Mouse (Mus musculus) embryonic fibroblast, embryonic 13.5 days (primary cell): ENCODE data around the gene Chn2. TPM values are rescaled to one million over a fixed set of nuclear protein-coding genes. Genes with fewer than 3 reads are reported as not detected.

ENCODE experiments used
- H3K27ac ChIP-seq: 2 replicates; pipeline ENCODE4 v1.5.1; 2012; ENCODE audit warnings: low read length, control low read depth, inconsistent platforms; ENCODE audit not compliant: insufficient read depth
- H3K4me1 ChIP-seq: 2 replicates; pipeline ENCODE4 v1.6.1; 2011; ENCODE audit warnings: low read length; ENCODE audit not compliant: control insufficient read depth, insufficient read depth
- H3K4me3 ChIP-seq: 2 replicates; pipeline ENCODE4 v1.5.1; 2011; ENCODE audit warnings: mild to moderate bottlenecking, control low read depth, low read length; ENCODE audit not compliant: insufficient read depth
- CTCF ChIP-seq: IDR thresholded peaks from 2 replicates; pipeline ENCODE4 v1.5.1; 2011; ENCODE audit warnings: mild to moderate bottlenecking, control low read depth, low read length, moderate library complexity, borderline replicate concordance; ENCODE audit not compliant: insufficient read depth
- POLR2A ChIP-seq: IDR thresholded peaks from 2 replicates; pipeline ENCODE4 v1.6.1; 2011; ENCODE audit warnings: low read depth, mild to moderate bottlenecking, control low read depth, low read length, moderate library complexity
- polyA plus RNA-seq: library from polyadenylated mRNA; stranded (reverse); fragments of >200 nt; gene quantifications from 2 replicates; pipeline ENCODE4 v1.2.4, GENCODE M21; 2011; ENCODE audit warnings: low read depth; ENCODE audit not compliant: missing spikeins, insufficient read length

Chn2 gene
- polyA plus RNA-seq, 1 experiment, result 3.2 TPM

GRCm38 (mm10) chr6:54126225-54126992 lies 87.1 kb downstream of the Chn2 start:
- H3K4me3 ChIP-seq, result no peak overlapping the region
- no peaks in the 10 kb centered on the region for H3K4me1 ChIP-seq
- H3K27ac ChIP-seq, result no peak overlapping the region
- TF ChIP-seq POLR2A, result no peak
- TF ChIP-seq CTCF, result no peak

DNA sequence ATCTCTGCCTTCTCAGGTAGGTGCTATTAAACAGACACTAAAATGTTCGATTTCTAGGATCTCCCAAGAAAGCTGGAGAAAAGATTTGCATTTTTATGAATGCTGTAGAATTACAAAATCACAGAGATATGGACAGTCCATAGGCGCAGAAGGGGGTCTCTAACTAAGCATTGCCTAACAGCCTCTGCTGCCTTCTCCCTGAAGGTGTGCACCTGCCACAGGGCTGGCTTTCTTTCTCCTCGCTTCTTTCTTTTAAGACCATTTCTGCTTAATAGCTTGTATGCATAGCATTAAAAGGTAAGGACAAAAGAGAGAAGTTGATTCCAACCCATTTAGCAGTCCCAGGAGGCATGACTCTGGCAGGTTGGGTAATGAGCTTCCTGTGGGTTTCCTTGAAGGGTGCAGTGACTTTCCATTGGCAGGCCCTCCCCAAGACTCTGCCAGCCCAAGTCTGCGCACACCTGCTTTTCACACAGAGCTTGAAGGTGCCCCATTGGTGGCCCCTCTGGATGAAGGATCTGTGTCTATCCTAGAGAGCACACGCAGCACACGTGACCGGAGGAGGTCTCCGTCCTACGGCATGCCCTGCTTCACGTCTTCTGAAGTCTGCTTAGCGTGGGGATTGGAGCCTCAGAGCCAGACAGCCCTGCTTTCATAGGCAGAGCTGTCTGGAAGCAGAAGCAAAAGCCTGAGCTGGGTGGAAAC lies 87.8 kb downstream of the Chn2 start:
- no peaks in the 10 kb centered on the region for H3K4me1 ChIP-seq
- H3K27ac ChIP-seq, result no peak overlapping the region
- no peak overlapping the region for H3K4me3 ChIP-seq
- no peak for TF ChIP-seq CTCF
- no peak for TF ChIP-seq POLR2A

GRCm38 (mm10) chr6:54128702-54129101 lies 89.3 kb downstream of the Chn2 start:
- H3K27ac ChIP-seq, result no peak overlapping the region
- TF ChIP-seq CTCF, result no peak
- no peak for TF ChIP-seq POLR2A

DNA sequence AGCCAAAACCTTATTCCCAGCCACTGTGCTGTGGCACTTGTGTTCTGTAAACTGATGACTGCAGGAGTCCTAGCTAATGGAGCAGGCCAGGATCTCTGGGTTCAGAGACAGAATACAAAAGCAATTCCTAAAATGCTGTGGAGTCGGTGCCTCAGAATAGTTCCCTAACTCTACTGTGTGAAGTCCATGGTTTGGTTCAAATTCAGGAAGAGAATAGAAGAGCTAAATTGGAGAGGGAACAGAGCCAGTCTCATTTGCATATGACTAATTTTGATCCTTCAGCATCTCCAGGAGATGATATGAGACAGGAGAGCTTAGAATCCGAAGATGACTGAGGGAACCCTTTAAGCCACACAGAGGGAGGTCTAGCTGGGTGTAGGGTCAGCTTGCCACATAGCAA lies 90.2 kb downstream of the Chn2 start:
- TF ChIP-seq POLR2A (no peak), CTCF (no peak)
- Histone ChIP-seq H3K27ac (no peak overlapping the region), H3K4me1 (no peaks in the 10 kb centered on the region), H3K4me3 (no peak overlapping the region)

More at GRCm38 (mm10) chr6:54128702-54129101, 89.3 kb downstream of the Chn2 start:
- Histone ChIP-seq H3K4me1 (no peaks in the 10 kb centered on the region), H3K4me3 (no peak overlapping the region)

GRCm38 (mm10) chr6:54130881-54131280 lies 91.5 kb downstream of the Chn2 start:
- TF ChIP-seq POLR2A (no peak), CTCF (no peak)
- Histone ChIP-seq H3K4me3 (no peak overlapping the region), H3K27ac (no peak overlapping the region), H3K4me1 (no peaks in the 10 kb centered on the region)

DNA sequence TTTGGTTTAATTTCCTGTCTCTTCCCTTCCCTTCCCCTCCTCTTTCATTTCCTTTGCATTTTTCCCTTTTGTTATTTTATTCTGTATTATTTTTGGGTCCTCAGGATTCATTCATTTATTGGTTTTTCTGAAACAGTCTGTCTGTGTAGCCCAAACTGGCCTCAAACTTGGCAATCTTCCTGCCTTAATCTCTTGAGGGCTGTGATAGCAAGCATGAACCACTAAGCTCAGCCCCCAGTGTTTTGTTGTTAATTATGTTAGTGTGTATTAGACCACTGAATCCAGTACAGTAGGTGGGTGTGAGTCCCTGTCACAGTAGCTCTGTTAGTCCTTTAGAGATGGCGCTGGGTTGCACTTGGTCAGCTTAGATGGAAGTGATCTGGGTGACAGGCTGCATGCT lies 93.2 kb downstream of the Chn2 start:
- Histone ChIP-seq H3K4me1 (no peaks in the 10 kb centered on the region), H3K27ac (no peak overlapping the region), H3K4me3 (no peak overlapping the region)
- no peak for TF ChIP-seq CTCF
- no peak for TF ChIP-seq POLR2A

- Histone ChIP-seq H3K4me3 (no peak overlapping the region), H3K4me1 (no peaks in the 10 kb centered on the region), H3K27ac (no peak overlapping the region)
- no peak for TF ChIP-seq POLR2A
- TF ChIP-seq CTCF, result no peak
Measured at GRCm38 (mm10) chr6:54133231-54133630, 93.9 kb downstream of the Chn2 start.

GRCm38 (mm10) chr6:54138157-54138556 lies 98.8 kb downstream of the Chn2 start:
- Histone ChIP-seq H3K4me1 (no peaks in the 10 kb centered on the region), H3K4me3 (no peak overlapping the region), H3K27ac (no peak overlapping the region)
- TF ChIP-seq CTCF (no peak), POLR2A (no peak)

GRCm38 (mm10) chr6:54140488-54140887 lies 101.1 kb downstream of the Chn2 start:
- Histone ChIP-seq H3K4me3 (no peak overlapping the region), H3K4me1 (no peaks in the 10 kb centered on the region)
- TF ChIP-seq POLR2A, result no peak
- TF ChIP-seq CTCF, result no peak

DNA sequence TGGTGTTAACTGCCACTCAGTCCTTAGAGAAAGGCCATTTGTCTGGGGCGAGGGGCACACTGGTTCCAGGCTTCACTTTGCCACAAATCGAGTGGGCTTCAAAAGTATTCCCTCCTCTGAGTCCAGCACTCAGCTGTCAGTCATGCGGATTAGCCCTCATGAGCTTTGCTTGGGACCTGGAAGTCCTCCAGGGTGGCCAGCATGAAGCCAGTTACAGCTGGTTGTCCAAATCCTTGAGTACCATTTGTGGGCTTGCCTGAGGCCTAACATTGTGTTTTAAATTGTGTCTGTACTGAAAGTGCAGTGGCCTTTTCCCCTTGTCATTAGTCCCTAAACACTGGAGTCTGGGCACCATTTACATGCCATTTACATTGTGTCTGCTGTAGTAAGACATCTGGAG lies 101.8 kb downstream of the Chn2 start:
- Histone ChIP-seq H3K4me1 (no peaks in the 10 kb centered on the region), H3K4me3 (no peak overlapping the region), H3K27ac (no peak overlapping the region)
- no peak for TF ChIP-seq CTCF
- TF ChIP-seq POLR2A, result no peak

More at GRCm38 (mm10) chr6:54140488-54140887, 101.1 kb downstream of the Chn2 start:
- H3K27ac ChIP-seq, result no peak overlapping the region
